Mouse (Mus musculus) right cerebral cortex, postnatal 4 days (tissue): ENCODE measurements around the gene Imp3.
"Not testable (repeated sequence)": the region's sequence is repeated elsewhere in the genome, so short reads cannot be mapped to it uniquely, and the experiment has no call there.

ENCODE experiments used
- DNase-seq: peaks from one replicate; pipeline ENCODE4 v3.0.0-alpha.2; 2022

The Imp3 gene

GRCm38 (mm10) chr9:56923841-56924650 is 13.2 kb upstream of the Imp3 start:
- no peak for DNase-seq

DNA sequence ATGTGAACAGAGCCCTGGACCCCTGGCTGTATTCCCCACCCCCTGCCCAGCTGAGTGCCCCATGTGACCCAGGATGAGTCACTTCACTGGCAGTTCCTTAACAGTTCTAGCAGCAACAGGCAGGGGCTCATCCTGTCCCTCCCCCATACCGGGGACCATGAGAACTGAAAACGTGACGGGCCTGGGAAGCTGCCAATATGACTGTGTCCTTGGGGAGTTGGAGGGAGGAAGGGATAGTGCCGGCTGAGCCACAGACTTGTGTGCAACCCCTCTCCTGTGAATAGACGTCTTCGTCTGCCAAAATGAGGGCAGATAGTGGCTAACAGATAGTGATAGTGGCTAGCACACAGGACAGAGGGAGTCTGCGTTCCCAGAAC is 12.6 kb upstream of the Imp3 start:
- DNase-seq: peak; percentile 44

DNA sequence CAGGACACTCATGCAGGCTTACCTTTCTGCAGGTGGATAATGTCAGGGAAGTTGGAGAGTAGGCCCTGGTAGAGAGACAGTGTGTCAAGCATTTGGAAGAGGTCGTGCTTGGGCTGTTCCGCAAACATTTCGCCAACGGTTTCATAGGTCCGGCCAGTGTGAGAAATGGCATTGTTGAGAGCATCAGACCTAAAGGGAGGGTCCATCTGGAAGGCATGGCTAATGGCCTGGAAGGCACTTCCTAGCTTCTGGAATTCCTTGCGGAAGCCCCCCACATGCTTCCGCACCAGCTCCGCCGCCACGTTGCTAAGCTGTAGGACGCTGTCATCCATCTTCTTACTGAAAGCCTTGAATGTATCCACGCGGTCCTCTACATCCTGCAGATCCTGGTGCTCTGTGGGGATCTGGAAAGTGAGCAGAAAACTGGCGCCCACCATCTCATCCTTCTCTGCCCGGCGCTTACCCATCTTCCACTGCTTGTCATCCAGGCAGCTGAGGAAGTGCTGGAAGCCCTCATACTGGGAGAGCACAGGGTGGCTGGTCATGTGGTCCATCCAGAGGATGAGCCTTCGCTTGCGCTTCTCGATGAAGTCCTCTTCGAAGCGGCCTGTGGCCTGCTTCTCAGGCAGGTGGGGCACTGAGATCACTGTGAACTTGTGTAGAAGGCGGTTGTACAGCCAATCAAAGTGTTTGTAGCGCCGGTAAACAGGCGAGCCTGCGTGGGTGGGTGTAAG is 11.8 kb upstream of the Imp3 start:
- no peak for DNase-seq

DNA sequence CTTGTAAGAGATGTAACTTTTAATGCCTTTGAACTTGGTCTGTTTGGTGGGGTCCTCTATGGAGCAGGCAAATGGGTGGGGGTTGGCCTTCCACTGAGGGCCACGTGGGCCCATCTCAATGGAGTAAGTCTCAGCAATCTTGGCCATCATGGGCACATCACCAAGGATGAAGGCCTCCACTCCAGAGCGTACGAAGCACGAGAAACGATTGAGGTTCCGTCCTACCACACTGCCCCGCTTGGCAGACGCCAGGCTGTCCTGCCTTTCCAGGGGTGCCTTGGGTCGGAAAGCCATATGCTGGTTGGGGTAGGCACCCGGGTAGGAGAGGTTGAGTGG is 11.3 kb upstream of the Imp3 start:
- no peak for DNase-seq

DNA sequence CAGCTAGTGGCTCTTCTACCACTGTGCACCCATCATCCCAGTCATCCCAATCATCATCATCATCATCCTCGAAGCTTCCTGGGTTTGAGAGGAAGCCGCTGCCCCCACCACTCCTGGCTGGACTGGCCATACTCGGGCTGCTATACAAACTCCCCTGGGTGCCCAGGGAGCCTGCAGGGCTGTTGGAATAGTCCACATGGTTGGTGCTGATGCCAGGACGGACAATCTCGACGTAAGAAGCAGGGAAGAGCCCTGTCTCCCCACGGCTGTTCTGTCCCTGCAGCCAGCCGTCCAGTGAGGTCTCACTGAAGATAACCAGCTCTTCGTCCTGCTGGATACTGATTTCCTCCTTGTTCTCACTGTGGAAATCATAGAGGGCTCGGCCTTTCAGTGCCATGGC is 10.9 kb upstream of the Imp3 start:
- DNase-seq: no peak

DNA sequence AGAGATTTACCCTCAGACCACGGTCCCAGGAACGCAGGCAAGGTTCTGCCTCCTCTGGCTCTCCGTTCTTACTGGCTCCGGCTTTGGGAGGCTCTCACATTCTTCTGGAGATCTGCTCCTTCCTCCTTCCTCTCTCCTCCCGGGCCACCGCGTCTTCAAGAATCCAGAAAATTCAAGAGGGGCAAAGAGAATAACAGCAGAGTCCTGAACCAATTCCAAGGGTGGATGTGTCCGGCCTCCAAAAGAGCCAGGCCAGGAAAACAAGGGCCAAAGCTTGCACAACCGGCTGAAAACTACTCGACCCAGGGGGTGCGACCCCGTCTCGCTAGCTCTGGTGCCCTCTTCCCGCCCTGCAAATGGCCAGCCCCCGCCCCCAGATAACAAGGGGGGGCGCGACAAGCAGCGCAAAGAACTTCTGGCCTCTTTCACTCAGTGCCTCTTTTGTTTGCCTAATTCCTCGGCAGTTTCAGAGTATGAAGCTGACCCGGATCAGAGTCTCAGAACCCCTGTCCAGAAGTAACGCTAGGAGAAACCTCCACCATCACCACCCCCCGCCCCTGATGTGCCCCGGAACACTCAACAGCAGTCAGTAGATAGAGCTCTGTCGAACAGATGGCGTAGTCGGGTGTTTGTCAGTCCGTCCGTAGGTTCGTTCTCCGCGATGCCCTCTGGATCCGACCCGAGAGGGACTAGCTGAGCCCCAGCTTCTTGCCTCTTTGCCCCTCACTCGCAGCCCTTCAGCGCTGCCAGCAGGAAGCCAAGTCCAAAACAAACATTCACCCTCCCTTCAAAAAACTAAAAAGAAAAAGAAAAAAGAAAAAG is 9.9 kb upstream of the Imp3 start:
- no peak for DNase-seq

- DNase-seq: peak; percentile 88
Measured at GRCm38 (mm10) chr9:56928041-56928811, 9.0 kb upstream of the Imp3 start, which contains the start of gene Snx33. TSS of gene Snx33 (minus strand) at chr9:56928371.

- no peak for DNase-seq
Measured at GRCm38 (mm10) chr9:56929496-56929895, 7.8 kb upstream of the Imp3 start.

- DNase-seq: no peak
Measured at GRCm38 (mm10) chr9:56930556-56930955, 6.7 kb upstream of the Imp3 start.

- DNase-seq: no peak
Measured at GRCm38 (mm10) chr9:56936861-56937222, 433 bp upstream of the Imp3 start.

- DNase-seq: no peak
Measured at GRCm38 (mm10) chr9:56938374-56938773, 1.1 kb downstream of the Imp3 start.

DNA sequence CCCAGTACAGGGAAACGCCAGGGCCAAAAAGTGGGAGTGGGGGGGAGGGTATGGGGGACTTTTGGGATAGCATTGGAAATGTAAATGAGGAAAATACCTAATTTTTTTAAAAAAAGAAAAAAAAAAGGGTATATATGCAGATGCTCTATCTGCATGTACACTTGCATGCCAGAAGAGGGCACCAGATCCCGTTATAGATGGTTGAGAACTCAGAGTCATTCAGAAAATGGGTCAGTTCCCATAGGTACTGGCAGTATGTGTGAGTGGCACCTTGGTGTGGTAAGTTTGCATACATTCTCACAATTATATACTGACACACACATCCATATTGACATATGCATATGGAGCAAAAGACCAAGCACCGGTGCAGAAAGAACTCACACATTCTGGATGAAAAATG is 10.2 kb downstream of the Imp3 start:
- peak; percentile 43 for DNase-seq

GRCm38 (mm10) chr9:56948699-56949098 is 11.4 kb downstream of the Imp3 start:
- DNase-seq: not testable (repeated sequence)

DNA sequence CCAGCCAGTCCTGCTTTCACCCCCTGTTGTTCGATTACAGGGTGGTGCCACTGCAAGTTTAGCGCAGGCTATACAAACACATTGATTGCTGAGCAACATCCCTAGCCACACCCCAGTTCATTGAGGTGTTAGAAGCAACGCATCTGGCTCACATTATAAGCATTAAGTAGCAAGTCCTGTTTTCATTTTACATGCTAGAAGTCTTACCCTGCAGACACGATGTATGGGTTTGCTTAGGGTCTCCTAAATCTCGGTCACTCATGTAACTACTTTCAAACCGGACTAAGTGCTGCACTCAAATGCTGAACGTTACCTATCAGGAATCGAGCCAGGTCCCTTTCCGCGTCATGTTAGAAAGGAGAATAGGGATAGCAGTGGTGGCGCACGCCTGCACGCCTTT is 12.5 kb downstream of the Imp3 start:
- no peak for DNase-seq

DNA sequence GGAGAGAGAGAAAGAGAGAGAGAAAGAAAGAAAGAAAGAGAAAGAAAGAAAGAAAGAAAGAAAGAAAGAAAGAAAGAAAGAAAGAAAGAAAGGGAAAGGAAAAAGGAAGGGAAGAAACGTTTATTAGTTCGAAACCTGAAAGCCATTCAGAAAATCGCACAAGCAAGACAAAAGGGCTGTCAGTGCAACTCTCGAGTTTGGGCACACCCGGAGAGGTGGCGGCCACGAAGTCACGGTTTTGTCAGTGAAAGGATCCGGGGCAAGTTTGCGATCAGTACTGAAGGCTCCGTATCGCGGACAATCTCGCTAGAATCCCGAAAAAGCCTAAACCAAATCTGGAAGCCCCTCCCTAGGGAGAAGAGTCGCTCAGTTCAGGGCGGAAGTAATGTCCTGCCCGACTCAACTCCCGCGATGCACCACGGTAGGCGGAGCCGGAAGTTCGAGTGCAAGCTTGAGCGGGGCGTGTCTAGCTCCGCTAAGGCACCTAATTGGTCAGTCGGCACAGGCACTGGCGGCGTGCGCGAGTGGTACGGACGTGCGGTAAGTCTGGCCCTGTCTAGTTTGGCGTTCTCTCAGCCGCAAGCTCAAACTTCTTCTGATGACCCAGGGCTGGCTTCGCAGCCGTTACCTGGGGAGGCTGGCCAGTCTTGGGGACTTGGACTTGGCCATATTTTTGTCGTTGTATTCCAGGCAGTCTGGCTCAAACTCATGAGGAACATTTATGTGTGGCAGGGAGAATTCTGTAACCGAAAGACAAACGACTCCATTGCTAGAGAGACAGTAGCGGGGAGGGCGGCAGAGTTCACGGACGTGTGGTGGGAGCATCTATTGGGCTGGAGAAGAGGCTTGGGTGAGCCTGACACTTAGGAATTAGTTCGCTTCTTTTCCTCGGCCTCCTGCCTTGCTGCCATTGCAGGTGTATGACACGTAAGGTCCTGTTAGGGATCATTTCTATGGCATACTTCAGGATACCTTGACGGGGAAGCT is 13.4 kb downstream of the Imp3 start, which contains the start of gene Snupn:
TSS of gene Snupn (plus strand) at position 465 of the 987 bp plus-strand sequence.
- DNase-seq: peak; percentile 91

DNA sequence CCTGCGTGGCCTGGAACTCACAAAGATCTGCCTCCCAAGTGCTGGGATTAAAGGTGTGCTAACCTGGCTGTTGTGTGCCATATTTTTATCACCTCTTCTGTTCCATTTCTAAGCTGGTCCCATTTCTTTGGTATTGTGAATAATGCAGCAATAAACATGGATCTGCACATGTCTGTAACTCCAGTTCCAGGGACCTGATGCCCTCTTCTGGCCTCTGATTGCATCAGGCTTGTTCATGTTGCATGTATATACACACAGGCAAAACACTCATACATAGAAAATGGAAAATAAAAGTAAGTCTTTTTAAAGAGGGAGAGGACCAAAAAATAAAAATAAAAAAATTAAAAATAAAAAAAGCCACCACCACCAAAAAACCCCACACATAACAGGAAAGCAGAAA is 16.3 kb downstream of the Imp3 start:
- DNase-seq: no peak

DNA sequence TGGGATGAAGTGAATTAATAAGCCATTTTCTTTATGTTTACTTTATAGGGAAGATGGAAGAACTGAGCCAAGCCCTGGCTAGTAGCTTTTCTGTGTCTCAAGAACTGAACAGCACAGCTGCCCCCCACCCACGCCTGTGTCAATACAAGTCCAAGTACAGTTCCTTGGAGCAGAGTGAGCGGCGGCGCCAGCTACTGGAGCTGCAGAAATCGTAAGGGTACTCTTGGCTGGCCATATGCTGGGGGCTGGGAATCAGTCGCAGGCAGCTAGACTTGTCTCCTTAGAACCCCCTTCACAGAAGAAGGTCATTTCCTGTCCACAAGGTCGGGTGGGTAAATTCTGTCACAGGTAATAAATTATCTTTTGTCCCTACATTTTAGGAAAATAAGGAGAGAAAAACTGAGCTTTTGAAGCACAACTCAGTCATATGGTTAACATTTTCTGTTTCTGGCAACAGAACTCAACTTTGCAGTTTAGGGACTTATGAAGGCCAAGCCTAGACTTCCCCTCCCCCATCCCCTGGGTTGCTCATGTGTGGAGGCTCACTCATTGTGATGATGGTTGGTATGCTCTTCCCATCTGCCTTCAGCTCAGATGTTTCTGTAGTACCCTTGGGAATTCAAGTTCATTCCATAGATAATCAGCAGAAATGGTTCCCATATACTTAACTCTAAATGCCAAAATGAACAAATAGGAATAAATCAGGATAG is 19.8 kb downstream of the Imp3 start:
- no peak for DNase-seq

DNA sequence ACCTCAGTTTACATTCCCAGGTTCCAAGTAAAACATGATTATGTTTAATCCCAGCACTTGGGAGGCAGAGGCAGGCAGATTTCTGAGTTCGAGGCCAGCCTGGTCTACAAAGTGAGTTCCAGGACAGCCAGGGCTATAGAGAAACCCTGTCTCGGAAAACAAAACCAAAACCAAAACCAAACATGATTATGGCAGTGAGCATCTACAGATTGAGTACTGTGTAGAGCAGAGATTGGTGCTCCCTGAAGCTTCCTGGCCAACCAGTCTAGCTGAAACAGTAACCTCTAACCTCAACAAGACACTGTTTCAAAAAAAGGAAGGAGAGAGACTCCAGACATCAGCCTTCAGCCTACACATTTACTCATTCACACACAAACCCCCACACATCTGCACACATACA is 21.4 kb downstream of the Imp3 start:
- no peak for DNase-seq

GRCm38 (mm10) chr9:56961591-56961990 is 24.3 kb downstream of the Imp3 start:
- no peak for DNase-seq

- DNase-seq: no peak
Measured at GRCm38 (mm10) chr9:56970158-56970557, 32.9 kb downstream of the Imp3 start.
